21 mouse cellular contexts compared by ENCODE assay signal in the genomic region with DNA sequence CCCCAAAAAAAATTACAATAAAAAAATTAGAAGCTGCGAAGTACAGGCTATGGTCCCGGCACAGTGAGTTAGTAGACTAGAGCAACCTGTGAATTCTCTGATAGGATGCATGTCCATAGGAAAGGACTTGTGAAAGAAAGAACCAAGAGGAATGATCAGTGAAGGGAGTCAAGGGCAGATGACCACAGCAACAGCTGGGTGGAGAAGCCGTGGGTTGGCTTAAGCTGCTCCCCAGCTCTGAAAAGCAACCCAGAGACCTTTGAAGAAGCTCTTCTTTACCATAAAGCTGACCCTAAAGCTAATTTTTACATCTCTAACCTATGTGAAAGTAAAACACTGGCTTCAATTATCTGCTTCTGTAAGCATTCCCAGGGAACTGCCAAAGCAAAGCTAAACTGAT.
DNase-seq lines count a peak whose midpoint lies in the region; ATAC-seq and TF ChIP-seq lines count a peak whose summit lies in the region.
"Had no signal": no experiment of that assay in that cellular context is flagged by ENCODE, and none has a peak within 500 bp of the region (broad histone marks: within the 10 kb centered on the region; RNA-seq: fewer than 3 reads in every experiment).

No protein-coding gene starts in this region.

- no peak for TF ChIP-seq CTCF in kidney, adult 2 months (conservative IDR thresholded peaks at IDR 0.05; ENCODE audit: insufficient read depth, insufficient read length, low read depth, low read length)

- H3ac ChIP-seq in myocyte (ENCODE audit: control insufficient read depth, insufficient read length): no peak overlapping the region

- no peaks in the 10 kb centered on the region for H3K27me3 ChIP-seq in embryonic facial prominence, embryonic 12.5 days
- H3K27me3 ChIP-seq in embryonic facial prominence, embryonic 10.5 days (replicated peaks; ENCODE audit: low read depth, poor library complexity, severe bottlenecking): no peaks in the 10 kb centered on the region
- H3K27me3 ChIP-seq in kidney, adult 2 months (replicated peaks; ENCODE audit: control insufficient read depth, insufficient read depth, low read length): no peaks in the 10 kb centered on the region
- no peaks in the 10 kb centered on the region for H3K27me3 ChIP-seq in myocyte (ENCODE audit: control insufficient read depth, insufficient read depth, insufficient read length)
- H3K27me3 ChIP-seq: CH12.LX, Patski had no signal

- WGBS in embryonic facial prominence, embryonic 12.5 days: 78% methylated on average over 3 of the region's 3 CpGs
- 81% methylated on average over 3 of the region's 3 CpGs for WGBS in embryonic facial prominence, embryonic 10.5 days
- WGBS in kidney, adult 2 months: 89% methylated on average over 3 of the region's 3 CpGs

- H3K9ac ChIP-seq in embryonic facial prominence, embryonic 12.5 days: no peak overlapping the region

- H3K36me3 ChIP-seq in embryonic facial prominence, embryonic 12.5 days: no peaks in the 10 kb centered on the region
- no peaks in the 10 kb centered on the region for H3K36me3 ChIP-seq in embryonic facial prominence, embryonic 10.5 days (replicated peaks)
- H3K36me3 ChIP-seq in kidney, adult 2 months (ENCODE audit: control insufficient read depth, insufficient read depth, low read length): no peaks in the 10 kb centered on the region
- no peaks in the 10 kb centered on the region for H3K36me3 ChIP-seq in myocyte (ENCODE audit: control insufficient read depth, insufficient read depth)
- H3K36me3 ChIP-seq: G1E had no signal

- H3K9me3 ChIP-seq in embryonic facial prominence, embryonic 12.5 days: no peaks in the 10 kb centered on the region
- H3K9me3 ChIP-seq in embryonic facial prominence, embryonic 10.5 days: no peaks in the 10 kb centered on the region

- 0 out of 2 replicates have a peak overlapping the region, but pooled peaks have one; percentile 47 for H3K27ac ChIP-seq in embryonic facial prominence, embryonic 12.5 days
- no peak overlapping the region for H3K27ac ChIP-seq in embryonic facial prominence, embryonic 10.5 days (replicated peaks)
- H3K27ac ChIP-seq in kidney, adult 2 months (ENCODE audit: insufficient read depth, low read depth, low read length): peak overlapping the region; percentile 62

- ATAC-seq in embryonic facial prominence, embryonic 12.5 days (ENCODE audit: insufficient number of reproducible peaks, insufficient read depth, low FRiP score, low TSS enrichment): no peak
- ATAC-seq: activated CD4-positive, CD25-positive, alpha-beta regulatory T cell, adult 4 months; CD4-positive, CD25-positive, alpha-beta regulatory T cell, adult 4 months; Patski had no signal

- no peak overlapping the region for H3K4me2 ChIP-seq in embryonic facial prominence, embryonic 12.5 days (replicated peaks)
- peak overlapping the region; percentile 8 for H3K4me2 ChIP-seq in myocyte (ENCODE audit: low read depth)

- H3K4me3 ChIP-seq in embryonic facial prominence, embryonic 12.5 days: no peak overlapping the region
- H3K4me3 ChIP-seq in embryonic facial prominence, embryonic 10.5 days: no peak overlapping the region
- H3K4me3 ChIP-seq in kidney, adult 2 months (ENCODE audit: insufficient read depth, low read depth, low read length): no peak overlapping the region
- H3K4me3 ChIP-seq in myocyte: no peak overlapping the region

- H3K4me1 ChIP-seq in embryonic facial prominence, embryonic 12.5 days: peaks cover 46% of the 10 kb centered on the region
- H3K4me1 ChIP-seq in embryonic facial prominence, embryonic 10.5 days: peaks cover 52% of the 10 kb centered on the region
- H3K4me1 ChIP-seq in kidney, adult 2 months (ENCODE audit: control insufficient read depth, insufficient read depth, low read length): peaks cover 11% of the 10 kb centered on the region; the same call in 1 of the 2 replicates

- peaks cover 26% of the 10 kb centered on the region for H3K79me2 ChIP-seq in myocyte (ENCODE audit: control insufficient read depth, insufficient read depth)

- TF ChIP-seq POLR2A in kidney, adult 2 months (IDR thresholded peaks at IDR 0.05; ENCODE audit: low read depth, low read length): no peak
- TF ChIP-seq POLR2A in myocyte (IDR thresholded peaks at IDR 0.05; ENCODE audit: insufficient read length, low read depth): no peak

- DNase-seq in embryonic facial prominence, embryonic 10.5 days (ENCODE audit: low spot score): no peak
- no peak for DNase-seq in kidney, adult 2 months
- DNase-seq in kidney, postnatal 4 days: no peak
- no peak for DNase-seq in gastrocnemius, postnatal 10 days
- DNase-seq: adrenal gland, adult 2 months; adrenal gland, adult 8-10 months; adrenal gland, postnatal 10 days; adrenal gland, postnatal 14 days; adrenal gland, postnatal 25 days; adrenal gland, postnatal 36 days; B cell, adult 2 months; cerebellum, adult 11 months; cerebellum, adult 11-12 months; cerebellum, adult 18-20 months had no signal

TF ChIP-seq in myocyte, 11 proteins besides CTCF, POLR2A, EP300 and RAD21:
- TF ChIP-seq REST (IDR thresholded peaks at IDR 0.05; ENCODE audit: insufficient read depth, insufficient read length) (no peak), SRF (IDR thresholded peaks at IDR 0.05; ENCODE audit: control insufficient read depth, insufficient read length, low read depth) (no peak), E2F4 (IDR thresholded peaks at IDR 0.05; ENCODE audit: insufficient read depth) (no peak), POLR2AphosphoS2 (IDR thresholded peaks at IDR 0.05; ENCODE audit: insufficient read length, low read depth) (no peak), MYOD1 (IDR thresholded peaks at IDR 0.05; ENCODE audit: control insufficient read depth in 1 of 3, insufficient read length in 2 of 3, low read depth in 2 of 3) (peak in 2 of 3 experiments; percentile 79 to 84), MAX (IDR thresholded peaks at IDR 0.05; ENCODE audit: low read depth) (no peak), USF1 (IDR thresholded peaks at IDR 0.05; ENCODE audit: low read depth) (no peak), TCF3 (IDR thresholded peaks at IDR 0.05; ENCODE audit: insufficient read length, low read depth) (no peak), MYOG (IDR thresholded peaks at IDR 0.05; ENCODE audit: control insufficient read depth in 1 of 3, insufficient read depth in 1 of 3, insufficient read length in 2 of 3, low read depth in 2 of 3) (peak in 2 of 3 experiments; percentile 33 to 74), CEBPB (IDR thresholded peaks at IDR 0.05; ENCODE audit: insufficient read depth, poor library complexity, severe bottlenecking) (no peak), TCF12 (IDR thresholded peaks at IDR 0.05; ENCODE audit: insufficient read depth, poor library complexity, severe bottlenecking) (peak; percentile 37)
TF ChIP-seq in myocyte: peak in this region for 3.
